Mouse (Mus musculus): Measurements from ENCODE around the gene Zfp598. TPM values are rescaled to one million over a fixed set of nuclear protein-coding genes. Genes with fewer than 3 reads are reported as not detected.
"Not testable (repeated sequence)": the region's sequence is repeated elsewhere in the genome, so short reads cannot be mapped to it uniquely, and the experiment has no call there.

Gene Zfp598
- polyA plus RNA-seq, 1 experiment: 45.4 TPM

- Histone ChIP-seq H3K4me1 (ENCODE audit: control insufficient read depth, insufficient read depth, low read length) (no peaks in the 10 kb centered on the region), H3K27me3 (ENCODE audit: control insufficient read depth, insufficient read depth, low read length) (no peaks in the 10 kb centered on the region), H3K36me3 (ENCODE audit: control insufficient read depth, insufficient read depth, low read length) (no peaks in the 10 kb centered on the region; the same call in 1 of the 2 replicates), H3K4me3 (ENCODE audit: control insufficient read depth, low read depth, low read length) (peak overlapping the region; percentile 96), H3K27ac (ENCODE audit: control insufficient read depth, insufficient read depth, low read depth, low read length) (no peak overlapping the region)
- TF ChIP-seq POLR2A (IDR thresholded peaks at IDR 0.05; ENCODE audit: control insufficient read depth, low read depth, low read length): no peak
- no peak for TF ChIP-seq CTCF (IDR thresholded peaks at IDR 0.05; ENCODE audit: control insufficient read depth, insufficient read depth, insufficient replicate concordance, low read depth, low read length)
These were observed 46.1 kb downstream of the Zfp598 start for GRCm38 (mm10) chr17:24715556-24715955.

- H3K27me3 ChIP-seq (ENCODE audit: control insufficient read depth, insufficient read depth, low read length): no peaks in the 10 kb centered on the region
- TF ChIP-seq POLR2A (IDR thresholded peaks at IDR 0.05; ENCODE audit: control insufficient read depth, low read depth, low read length): no peak
- TF ChIP-seq CTCF (IDR thresholded peaks at IDR 0.05; ENCODE audit: control insufficient read depth, insufficient read depth, insufficient replicate concordance, low read depth, low read length): no peak
- no peak overlapping the region for H3K27ac ChIP-seq (ENCODE audit: control insufficient read depth, insufficient read depth, low read depth, low read length)
- H3K4me3 ChIP-seq (ENCODE audit: control insufficient read depth, low read depth, low read length): peak overlapping the region; percentile 96
- H3K36me3 ChIP-seq (ENCODE audit: control insufficient read depth, insufficient read depth, low read length): no peaks in the 10 kb centered on the region; the same call in 1 of the 2 replicates
- no peaks in the 10 kb centered on the region for H3K4me1 ChIP-seq (ENCODE audit: control insufficient read depth, insufficient read depth, low read length)
These were observed 46.7 kb downstream of the Zfp598 start for GRCm38 (mm10) chr17:24716166-24716682.

DNA sequence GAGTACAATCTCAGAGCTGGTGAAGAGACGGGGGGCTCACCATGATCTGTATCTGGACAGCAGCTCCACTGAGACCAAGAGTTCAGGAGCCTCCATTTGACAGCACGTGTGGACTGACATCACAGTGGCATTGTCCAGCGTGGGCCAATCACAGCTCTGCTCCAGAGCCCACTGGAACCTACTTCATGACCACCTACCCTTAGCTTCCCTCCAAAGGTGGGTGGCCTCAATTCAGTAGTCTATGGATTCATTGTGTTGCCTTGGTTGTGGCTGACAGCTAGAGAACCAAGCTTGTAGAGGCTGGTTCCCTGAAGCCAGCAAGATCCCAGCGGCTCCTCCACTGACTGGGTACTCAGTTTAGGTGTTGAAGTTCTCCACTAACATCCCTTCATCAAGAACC is 48.5 kb downstream of the Zfp598 start, which contains the start of the genes Rnf151 and Rps2:
Gene Rnf151, minus strand, starts transcription at position 121 of the 400 bp plus-strand sequence.
Gene Rps2, plus strand, starts transcription at position 174 of the 400 bp plus-strand sequence.
- Histone ChIP-seq H3K27me3 (ENCODE audit: control insufficient read depth, insufficient read depth, low read length) (no peaks in the 10 kb centered on the region), H3K27ac (ENCODE audit: control insufficient read depth, insufficient read depth, low read depth, low read length) (peak within 1 kb of the TSS; percentile 79), H3K36me3 (ENCODE audit: control insufficient read depth, insufficient read depth, low read length) (no peaks in the 10 kb centered on the region; the same call in 1 of the 2 replicates), H3K4me3 (ENCODE audit: control insufficient read depth, low read depth, low read length) (peak within 1 kb of the TSS; percentile 96), H3K4me1 (ENCODE audit: control insufficient read depth, insufficient read depth, low read length) (no peaks in the 10 kb centered on the region)
- no peak for TF ChIP-seq CTCF (IDR thresholded peaks at IDR 0.05; ENCODE audit: control insufficient read depth, insufficient read depth, insufficient replicate concordance, low read depth, low read length)
- TF ChIP-seq POLR2A (IDR thresholded peaks at IDR 0.05; ENCODE audit: control insufficient read depth, low read depth, low read length): peak; percentile 84; the same call in 1 of the 2 replicates

GRCm38 (mm10) chr17:24718938-24719337 is 49.5 kb downstream of the Zfp598 start:
- H3K36me3 ChIP-seq (ENCODE audit: control insufficient read depth, insufficient read depth, low read length); H3K4me1 ChIP-seq (ENCODE audit: control insufficient read depth, insufficient read depth, low read length); H3K27me3 ChIP-seq (ENCODE audit: control insufficient read depth, insufficient read depth, low read length): not testable (repeated sequence)
- Histone ChIP-seq H3K27ac (ENCODE audit: control insufficient read depth, insufficient read depth, low read depth, low read length) (peak overlapping the region; percentile 79; the same call in 1 of the 2 replicates), H3K4me3 (ENCODE audit: control insufficient read depth, low read depth, low read length) (peak overlapping the region; percentile 96)

- TF ChIP-seq POLR2A (IDR thresholded peaks at IDR 0.05; ENCODE audit: control insufficient read depth, low read depth, low read length): peak; percentile 99
- TF ChIP-seq CTCF (IDR thresholded peaks at IDR 0.05; ENCODE audit: control insufficient read depth, insufficient read depth, insufficient replicate concordance, low read depth, low read length): 0 out of 2 replicates have a peak, but pooled peaks have one; percentile 8
- peaks cover 2% of the 10 kb centered on the region for H3K4me1 ChIP-seq (ENCODE audit: control insufficient read depth, insufficient read depth, low read length)
- peak overlapping the region; percentile 96 for H3K4me3 ChIP-seq (ENCODE audit: control insufficient read depth, low read depth, low read length)
- H3K36me3 ChIP-seq (ENCODE audit: control insufficient read depth, insufficient read depth, low read length): no peaks in the 10 kb centered on the region; the same call in 1 of the 2 replicates
- H3K27me3 ChIP-seq (ENCODE audit: control insufficient read depth, insufficient read depth, low read length): no peaks in the 10 kb centered on the region
- H3K27ac ChIP-seq (ENCODE audit: control insufficient read depth, insufficient read depth, low read depth, low read length): peak overlapping the region; percentile 91
These were observed 50.2 kb downstream of the Zfp598 start for GRCm38 (mm10) chr17:24719494-24720222.

DNA sequence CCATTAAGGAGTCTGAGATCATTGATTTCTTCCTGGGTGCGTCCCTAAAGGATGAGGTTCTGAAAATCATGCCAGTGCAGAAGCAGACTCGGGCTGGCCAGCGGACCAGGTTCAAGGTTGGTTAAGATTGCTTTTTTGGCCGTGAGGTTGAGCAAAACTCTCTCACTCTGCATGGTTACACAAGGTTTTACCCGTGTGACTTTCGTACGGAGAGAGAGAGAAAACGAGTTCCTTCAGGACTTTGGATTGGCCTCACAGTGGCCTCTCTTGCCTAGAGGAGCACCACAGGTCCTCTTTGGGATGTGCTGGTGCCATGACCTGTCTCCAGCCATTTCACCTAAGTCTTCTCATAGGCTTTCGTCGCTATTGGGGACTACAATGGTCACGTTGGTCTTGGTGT is 51.1 kb downstream of the Zfp598 start:
- Histone ChIP-seq H3K4me3 (ENCODE audit: control insufficient read depth, low read depth, low read length) (peak overlapping the region; percentile 96), H3K27ac (ENCODE audit: control insufficient read depth, insufficient read depth, low read depth, low read length) (peak overlapping the region; percentile 44)
- H3K4me1 ChIP-seq (ENCODE audit: control insufficient read depth, insufficient read depth, low read length); H3K36me3 ChIP-seq (ENCODE audit: control insufficient read depth, insufficient read depth, low read length); H3K27me3 ChIP-seq (ENCODE audit: control insufficient read depth, insufficient read depth, low read length): not testable (repeated sequence)

GRCm38 (mm10) chr17:24721383-24721955 is 52.0 kb downstream of the Zfp598 start:
- not testable (repeated sequence) for H3K27ac ChIP-seq (ENCODE audit: control insufficient read depth, insufficient read depth, low read depth, low read length); H3K36me3 ChIP-seq (ENCODE audit: control insufficient read depth, insufficient read depth, low read length); H3K27me3 ChIP-seq (ENCODE audit: control insufficient read depth, insufficient read depth, low read length); H3K4me1 ChIP-seq (ENCODE audit: control insufficient read depth, insufficient read depth, low read length)
- peak overlapping the region; percentile 25 for H3K4me3 ChIP-seq (ENCODE audit: control insufficient read depth, low read depth, low read length)

All from testis, adult 2 months (tissue).